Mouse (Mus musculus) G1E (cell line): ENCODE results near the gene Farp2.

ENCODE experiments used
- CTCF ChIP-seq: IDR thresholded peaks from 2 replicates; pipeline ENCODE4 v1.5.1; 2012; ENCODE audit warnings: low read depth, low read length, inconsistent platforms, mixed read lengths
- GATA1 ChIP-seq: IDR thresholded peaks from 2 replicates; pipeline ENCODE4 v1.6.1; 2012; ENCODE audit warnings: borderline replicate concordance, low read length, inconsistent platforms, mixed read lengths
- POLR2AphosphoS5 ChIP-seq: IDR thresholded peaks from 2 replicates; pipeline ENCODE4 v1.6.1; 2012; ENCODE audit warnings: low read depth, low read length, inconsistent platforms; ENCODE audit not compliant: insufficient replicate concordance

GRCm38 (mm10) chr1:93511585-93512350 lies at the start of gene Farp2:
- TF ChIP-seq CTCF: no peak
- TF ChIP-seq GATA1: no peak
- TF ChIP-seq POLR2AphosphoS5: no peak
